Mouse (Mus musculus) midbrain, embryonic 15.5 days (tissue): Measurements from ENCODE around the gene Cd22. TPM values are rescaled to one million over a fixed set of nuclear protein-coding genes. Genes with fewer than 3 reads are reported as not detected.
"Not testable (repeated sequence)": the region's sequence is repeated elsewhere in the genome, so short reads cannot be mapped to it uniquely, and the experiment has no call there.

Experiments
- ATAC-seq: fragments of 200-750 bp; cut with Nextera tagmentation; replicated peaks from 2 replicates; pipeline ENCODE4 v1.8.0; 2017; ENCODE audit warnings: moderate TSS enrichment
- H3K27ac ChIP-seq: fragments of 300-500 bp; sonication (generic); 2 replicates; pipeline ENCODE4 v1.5.1; 2015; ENCODE audit warnings: mild to moderate bottlenecking, inconsistent platforms
- H3K27me3 ChIP-seq: fragments of 300-500 bp; sonication (generic); replicated peaks from 2 replicates; pipeline ENCODE4 v1.6.1; 2015; ENCODE audit warnings: inconsistent platforms
- H3K36me3 ChIP-seq: fragments of 300-500 bp; sonication (generic); replicated peaks from 2 replicates; pipeline ENCODE4 v1.6.1; 2015; ENCODE audit warnings: inconsistent platforms
- H3K4me1 ChIP-seq: fragments of 300-500 bp; sonication (generic); 2 replicates; pipeline ENCODE4 v1.6.1; 2015; ENCODE audit warnings: inconsistent platforms
- H3K4me2 ChIP-seq: fragments of 300-500 bp; sonication (generic); 2 replicates; pipeline ENCODE4 v1.6.1; 2015; ENCODE audit warnings: inconsistent platforms, mild to moderate bottlenecking, moderate library complexity
- H3K4me3 ChIP-seq: fragments of 300-500 bp; sonication (generic); 2 replicates; pipeline ENCODE4 v1.5.1; 2015; ENCODE audit warnings: mild to moderate bottlenecking, inconsistent platforms
- H3K9ac ChIP-seq: fragments of 300-500 bp; sonication (generic); 2 replicates; pipeline ENCODE4 v1.6.1; 2015; ENCODE audit warnings: mild to moderate bottlenecking, inconsistent platforms
- H3K9me3 ChIP-seq: fragments of 300-500 bp; sonication (generic); 2 replicates; pipeline ENCODE4 v1.6.1; 2016; ENCODE audit warnings: inconsistent platforms
- WGBS: fragments of 180-500 bp; shearing (Covaris S2); methylation state at CpG from one replicate; pipeline ENCODE4 v1.1.7; 2015; ENCODE audit warnings: mixed read lengths; 5-methylcytosine and 5-hydroxymethylcytosine counted together
- polyA plus RNA-seq: library from polyadenylated mRNA; unstranded; fragments of >200 nt; fragmentation: Nextera tagmentation; extraction: Ambion mirVana; gene quantifications from 2 replicates; pipeline ENCODE4 v1.2.1, GENCODE M21; 2015

Gene Cd22
- polyA plus RNA-seq, result not detected in 2 replicates

DNA sequence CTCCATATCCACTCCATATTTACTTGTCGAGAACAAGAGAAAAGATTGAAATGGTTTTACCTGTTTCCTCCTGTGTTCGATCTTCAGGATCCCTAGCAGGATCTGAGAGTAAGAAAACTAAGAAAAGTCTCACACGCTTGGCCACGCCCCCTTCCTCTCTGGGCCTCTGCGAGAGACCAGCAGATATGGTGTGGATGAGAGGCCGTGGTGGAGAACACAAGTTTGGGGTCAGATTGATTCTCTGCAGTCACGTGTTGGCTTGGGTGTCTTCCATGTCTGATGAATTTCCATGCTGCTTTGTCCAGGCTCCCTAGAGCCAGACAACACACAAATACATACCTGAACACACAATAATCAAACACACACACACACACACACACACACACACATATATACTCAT lies at the start of gene Cd22:
Cd22 (minus strand) TSS at position 167 of the 400 bp plus-strand sequence.
- Histone ChIP-seq H3K27ac (no peak within 1 kb of the TSS), H3K9ac (no peak within 1 kb of the TSS), H3K9me3 (no peaks in the 10 kb centered on the region), H3K36me3 (no peaks in the 10 kb centered on the region), H3K4me2 (no peak within 1 kb of the TSS), H3K4me3 (no peak within 1 kb of the TSS), H3K4me1 (no peaks in the 10 kb centered on the region), H3K27me3 (no peaks in the 10 kb centered on the region)
- WGBS, result 74% methylated on average over 7 of the region's 7 CpGs
- ATAC-seq, result no peak

DNA sequence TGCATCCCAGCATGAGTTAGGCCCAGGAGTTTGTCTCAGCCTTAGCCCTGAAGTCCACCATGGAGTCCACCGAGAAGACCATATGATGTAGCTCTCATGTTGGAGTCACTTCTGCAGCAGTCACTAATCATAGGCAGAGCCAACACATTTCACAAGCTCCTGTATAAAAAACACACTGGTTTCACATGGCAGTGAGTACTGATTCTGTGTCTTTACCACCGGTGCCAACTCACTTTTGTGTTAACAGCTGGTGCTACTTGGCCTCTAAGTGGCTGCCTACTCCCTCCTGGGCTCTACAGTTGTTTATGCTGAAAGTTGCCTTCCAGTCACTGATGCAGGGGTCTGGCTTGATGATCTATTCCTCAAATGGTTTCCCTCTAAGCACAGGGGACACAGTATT lies 44.4 kb upstream of the Cd22 start, which contains the start of gene Hamp2:
Hamp2 (minus strand) TSS at position 101 of the 400 bp plus-strand sequence.
- H3K4me3 ChIP-seq, H3K4me1 ChIP-seq, H3K27ac ChIP-seq, H3K4me2 ChIP-seq, H3K9ac ChIP-seq, H3K9me3 ChIP-seq, H3K36me3 ChIP-seq, H3K27me3 ChIP-seq, ATAC-seq: not testable (repeated sequence)
- WGBS, result 74% methylated on average over 2 of the region's 2 CpGs

DNA sequence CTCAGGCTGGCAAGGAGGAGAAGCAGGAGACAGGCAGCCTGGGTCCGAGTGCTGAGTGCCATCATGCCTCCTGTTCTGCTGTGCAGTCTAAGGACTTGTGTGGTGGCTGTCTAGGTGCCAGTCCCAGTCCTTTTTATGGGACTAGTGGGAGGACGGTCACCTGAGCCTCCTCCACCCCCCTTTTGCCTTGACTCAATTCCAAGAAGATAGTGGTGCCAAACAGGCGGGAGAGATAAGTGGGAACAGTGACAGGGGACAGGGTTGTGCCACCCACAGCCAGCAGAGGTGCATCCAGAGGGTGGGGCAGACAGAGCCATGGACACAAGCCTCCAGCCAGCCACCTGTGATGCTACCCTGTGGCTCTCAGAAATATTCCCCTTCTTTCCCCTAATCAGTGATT lies 43.9 kb upstream of the Cd22 start:
- Histone ChIP-seq H3K27me3 (no peaks in the 10 kb centered on the region), H3K4me3 (no peak overlapping the region), H3K4me2 (no peak overlapping the region), H3K36me3 (no peaks in the 10 kb centered on the region), H3K4me1 (no peaks in the 10 kb centered on the region), H3K9me3 (no peaks in the 10 kb centered on the region), H3K27ac (no peak overlapping the region), H3K9ac (no peak overlapping the region)
- WGBS, result 58% methylated on average over 3 of the region's 3 CpGs
- no peak for ATAC-seq

DNA sequence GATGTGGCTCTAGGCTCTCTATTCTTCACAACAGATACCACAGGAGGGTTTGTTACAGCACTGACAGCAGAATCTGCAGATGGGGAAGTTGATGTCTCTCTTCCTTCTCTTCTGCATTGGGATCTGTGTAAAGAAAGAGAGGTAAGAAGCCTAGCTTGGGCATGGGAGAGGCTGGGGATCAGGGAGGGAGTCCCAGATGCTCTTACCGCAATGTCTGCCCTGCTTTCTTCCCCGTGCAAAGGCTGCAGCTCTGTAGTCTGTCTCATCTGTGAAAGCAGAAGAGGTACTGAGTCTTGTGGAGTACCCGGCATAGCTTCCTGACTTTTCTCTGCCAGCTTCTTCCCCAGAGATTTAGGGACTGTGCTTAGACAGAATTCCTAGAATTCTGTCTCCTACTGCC lies 42.3 kb upstream of the Cd22 start:
- WGBS, result 56% methylated on average over 3 of the region's 3 CpGs
- not testable (repeated sequence) for H3K4me2 ChIP-seq, H3K27me3 ChIP-seq, H3K9ac ChIP-seq, ATAC-seq, H3K9me3 ChIP-seq, H3K27ac ChIP-seq, H3K4me3 ChIP-seq, H3K4me1 ChIP-seq, H3K36me3 ChIP-seq

DNA sequence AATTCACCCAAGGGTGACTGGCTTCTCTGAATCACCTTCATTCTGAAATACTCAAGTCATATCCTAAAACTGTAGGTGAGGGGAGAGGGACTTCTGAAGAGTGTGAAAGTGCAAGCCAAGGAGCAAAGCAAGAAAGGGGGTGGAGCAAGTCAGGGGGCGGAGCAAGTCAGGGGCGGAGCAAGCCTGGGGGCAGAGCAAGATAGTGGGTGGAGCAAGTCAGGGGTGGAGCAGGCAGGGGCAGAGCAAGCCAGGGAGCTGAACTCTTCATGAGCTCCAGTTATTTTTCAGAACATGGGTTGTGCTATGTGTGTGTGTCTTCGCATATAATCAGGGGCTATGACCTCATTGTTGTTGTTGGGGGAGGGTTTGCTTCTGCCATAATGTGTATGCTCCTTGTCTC lies 40.1 kb upstream of the Cd22 start:
- H3K4me2 ChIP-seq, result no peak overlapping the region
- H3K9ac ChIP-seq, result no peak overlapping the region
- H3K9me3 ChIP-seq, result no peaks in the 10 kb centered on the region
- H3K27me3 ChIP-seq, result no peaks in the 10 kb centered on the region
- no peak overlapping the region for H3K4me3 ChIP-seq
- no peak for ATAC-seq
- no peaks in the 10 kb centered on the region; the same call in 1 of the 2 replicates for H3K4me1 ChIP-seq
- 77% methylated on average over 3 of the region's 3 CpGs for WGBS
- no peak overlapping the region for H3K27ac ChIP-seq
- H3K36me3 ChIP-seq, result no peaks in the 10 kb centered on the region

DNA sequence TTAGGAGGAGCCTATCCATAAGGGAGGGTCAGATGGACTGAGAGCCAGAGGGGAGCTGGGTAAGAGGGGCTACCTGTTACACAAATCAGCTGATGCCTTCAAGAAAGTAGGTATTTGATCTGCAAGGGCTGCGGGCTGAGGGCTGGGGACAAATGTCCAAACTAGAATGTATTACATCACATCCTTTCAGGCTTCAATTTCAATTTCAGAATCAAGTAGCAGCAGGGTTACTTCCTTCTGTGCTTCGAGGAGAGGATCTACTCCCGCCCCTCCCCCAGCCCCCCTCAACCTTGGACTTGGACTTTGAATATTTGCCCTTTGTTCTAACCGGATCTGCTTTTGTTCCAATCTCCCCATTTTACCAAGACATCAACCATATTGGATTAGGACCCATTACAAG lies 37.1 kb upstream of the Cd22 start:
- no peaks in the 10 kb centered on the region; the same call in 1 of the 2 replicates for H3K4me1 ChIP-seq
- no peak for ATAC-seq
- H3K4me2 ChIP-seq, result no peak overlapping the region
- no peaks in the 10 kb centered on the region for H3K9me3 ChIP-seq
- H3K27me3 ChIP-seq, result no peaks in the 10 kb centered on the region
- no peak overlapping the region for H3K9ac ChIP-seq
- H3K36me3 ChIP-seq, result no peaks in the 10 kb centered on the region
- WGBS, result 53% methylated on average over 4 of the region's 4 CpGs
- no peak overlapping the region for H3K4me3 ChIP-seq
- no peak overlapping the region for H3K27ac ChIP-seq

DNA sequence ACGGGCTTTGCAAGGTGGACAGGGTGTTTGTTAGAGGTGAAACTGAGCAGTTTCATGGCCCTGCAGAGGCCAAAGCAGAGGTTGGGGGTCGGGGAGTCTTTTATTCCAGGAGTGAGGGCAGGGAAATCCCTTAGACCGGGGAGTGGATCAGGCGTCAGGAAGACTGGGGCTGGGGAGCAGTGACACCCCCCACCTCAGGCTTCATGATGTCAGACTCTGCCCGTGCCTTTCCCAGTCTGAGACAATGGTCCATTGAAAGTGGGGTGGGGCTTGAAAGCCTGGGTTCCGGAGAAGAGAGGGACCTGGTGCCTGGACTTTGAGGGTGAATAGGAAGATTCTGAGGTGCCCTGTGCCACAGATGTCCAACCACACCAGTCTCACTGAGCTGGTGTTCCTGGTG lies 36.6 kb upstream of the Cd22 start:
- H3K9me3 ChIP-seq, result no peaks in the 10 kb centered on the region
- no peak overlapping the region for H3K27ac ChIP-seq
- WGBS, result 26% methylated on average over 6 of the region's 6 CpGs
- H3K27me3 ChIP-seq, result no peaks in the 10 kb centered on the region
- H3K4me3 ChIP-seq, result no peak overlapping the region
- H3K4me1 ChIP-seq, result no peaks in the 10 kb centered on the region; the same call in 1 of the 2 replicates
- no peaks in the 10 kb centered on the region for H3K36me3 ChIP-seq
- H3K4me2 ChIP-seq, result no peak overlapping the region
- no peak for ATAC-seq
- H3K9ac ChIP-seq, result no peak overlapping the region

DNA sequence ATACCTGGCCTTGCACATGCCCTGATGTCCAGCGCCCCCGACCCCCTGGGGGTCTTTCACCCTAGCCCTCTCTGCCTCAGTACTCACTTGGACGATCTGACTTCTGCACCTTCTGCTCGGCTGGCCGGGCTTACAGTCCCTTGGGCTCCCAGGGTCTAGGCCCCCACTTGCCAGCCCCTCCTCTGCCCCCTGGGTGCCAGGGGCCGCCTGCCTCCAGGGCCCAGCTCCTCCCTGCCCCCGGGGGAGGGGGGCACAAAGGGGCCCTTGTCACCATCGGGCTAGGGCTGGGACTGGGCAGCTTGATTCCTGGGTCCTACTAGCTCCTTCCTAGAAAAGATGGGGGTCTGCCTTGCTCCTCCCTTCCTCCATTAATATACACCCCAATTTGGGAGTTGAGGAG lies 34.6 kb upstream of the Cd22 start, which contains the start of gene Mag:
Mag (minus strand) TSS at position 142 of the 400 bp plus-strand sequence.
- no peaks in the 10 kb centered on the region for H3K36me3 ChIP-seq
- H3K27me3 ChIP-seq, result no peaks in the 10 kb centered on the region
- 76% methylated on average over 8 of the region's 8 CpGs for WGBS
- H3K4me1 ChIP-seq, result no peaks in the 10 kb centered on the region; the same call in 1 of the 2 replicates
- no peak within 1 kb of the TSS for H3K9ac ChIP-seq
- no peak within 1 kb of the TSS for H3K4me3 ChIP-seq
- ATAC-seq, result no peak
- H3K9me3 ChIP-seq, result no peaks in the 10 kb centered on the region
- no peak within 1 kb of the TSS for H3K4me2 ChIP-seq
- H3K27ac ChIP-seq, result no peak within 1 kb of the TSS

DNA sequence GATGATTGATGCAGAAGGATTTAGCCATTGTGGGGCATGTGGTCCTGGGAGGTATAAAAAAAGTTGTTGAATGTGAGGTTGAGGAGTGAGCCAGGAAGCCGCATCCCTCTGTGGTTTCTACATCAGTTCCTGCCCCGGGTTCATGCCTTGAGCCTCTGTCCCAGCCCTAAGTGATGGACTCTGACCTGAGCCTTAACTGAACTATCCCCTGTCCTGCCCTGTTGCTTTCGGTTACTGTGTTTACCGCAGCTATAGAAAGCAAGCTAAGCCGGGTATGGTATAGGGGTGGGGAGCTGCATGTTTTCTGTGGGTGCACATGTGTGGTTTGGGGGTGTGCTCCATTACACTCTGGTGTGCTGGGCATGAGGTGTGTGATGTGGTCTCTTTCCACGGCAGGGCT lies 29.6 kb upstream of the Cd22 start:
- no peaks in the 10 kb centered on the region for H3K9me3 ChIP-seq
- WGBS, result 81% methylated on average over 6 of the region's 6 CpGs
- H3K36me3 ChIP-seq, result no peaks in the 10 kb centered on the region
- peaks cover 11% of the 10 kb centered on the region for H3K4me1 ChIP-seq
- no peak overlapping the region for H3K9ac ChIP-seq
- H3K4me3 ChIP-seq, result no peak overlapping the region
- H3K27ac ChIP-seq, result no peak overlapping the region
- no peak for ATAC-seq
- H3K27me3 ChIP-seq, result peaks cover 4% of the 10 kb centered on the region
- no peak overlapping the region for H3K4me2 ChIP-seq

DNA sequence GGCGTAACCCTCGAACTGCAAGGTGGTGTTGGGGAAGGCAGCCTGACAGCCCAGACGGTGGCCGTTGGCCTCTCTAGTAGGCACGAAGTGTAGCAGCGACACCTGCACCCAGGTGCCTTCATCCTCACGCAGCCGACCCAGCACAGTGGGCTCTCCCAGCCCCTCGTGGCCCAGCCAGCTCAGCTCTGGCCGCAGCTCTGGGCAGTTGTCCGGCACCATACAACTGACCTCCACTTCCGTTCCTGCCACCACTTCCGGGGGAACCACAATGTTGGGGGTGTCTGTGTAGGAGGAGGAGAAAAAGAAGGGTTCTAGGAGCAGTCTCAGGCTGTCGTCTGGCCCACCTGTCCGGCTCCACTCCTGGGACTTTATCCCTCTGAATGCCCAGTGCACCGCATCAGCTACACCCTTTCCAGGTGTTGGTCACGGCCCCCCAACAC lies 28.9 kb upstream of the Cd22 start:
- Histone ChIP-seq H3K4me1 (peaks cover 11% of the 10 kb centered on the region), H3K4me2 (peak overlapping the region; percentile 61), H3K27me3 (peaks cover 4% of the 10 kb centered on the region), H3K27ac (no peak overlapping the region), H3K4me3 (peak overlapping the region; percentile 27), H3K36me3 (no peaks in the 10 kb centered on the region), H3K9ac (no peak overlapping the region), H3K9me3 (no peaks in the 10 kb centered on the region)
- WGBS, result 24% methylated on average over 16 of the region's 17 CpGs
- peak; percentile 11; the same call in 1 of the 2 replicates for ATAC-seq

DNA sequence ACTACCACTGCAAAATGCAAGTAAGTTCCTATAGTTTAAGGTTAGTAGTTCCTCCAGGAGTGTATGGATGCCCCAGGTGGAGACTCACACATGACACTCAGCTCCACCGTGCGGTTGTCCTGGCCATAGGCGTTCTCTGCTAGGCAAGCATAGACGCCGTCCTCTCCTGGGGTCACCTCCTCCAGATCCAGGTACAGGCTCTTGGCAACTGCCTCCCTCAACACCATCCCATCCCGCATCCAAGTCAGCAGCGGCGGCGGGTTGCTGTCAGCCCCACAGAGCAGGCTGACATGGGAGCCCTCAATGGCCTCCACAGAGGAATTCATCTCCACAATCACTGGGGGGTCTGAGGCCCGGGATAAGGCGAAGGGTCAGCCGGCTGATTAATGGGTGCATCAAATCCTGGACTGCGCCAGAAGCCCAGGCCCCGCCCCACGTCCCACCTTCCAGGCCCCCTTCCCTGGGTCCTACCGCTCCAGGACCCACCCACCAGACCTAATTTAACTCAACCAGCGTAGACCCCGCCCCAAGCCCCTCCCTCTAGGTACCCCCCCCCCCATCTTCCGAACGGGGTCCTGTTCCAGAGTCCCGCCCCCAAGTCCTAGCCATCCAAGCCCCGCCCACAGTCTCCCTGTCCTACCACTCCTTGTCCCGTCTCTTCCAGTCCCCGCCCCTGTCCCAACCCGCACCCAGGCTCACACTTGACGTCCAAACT lies 28.3 kb upstream of the Cd22 start:
- Histone ChIP-seq H3K27ac (no peak overlapping the region), H3K27me3 (peaks cover 4% of the 10 kb centered on the region), H3K9ac (peak overlapping the region; percentile 32), H3K36me3 (no peaks in the 10 kb centered on the region), H3K4me3 (peak overlapping the region; percentile 27), H3K9me3 (no peaks in the 10 kb centered on the region), H3K4me2 (peak overlapping the region; percentile 61), H3K4me1 (peaks cover 11% of the 10 kb centered on the region)
- peak; percentile 45 for ATAC-seq
- 2% methylated on average over 24 of the region's 26 CpGs for WGBS

DNA sequence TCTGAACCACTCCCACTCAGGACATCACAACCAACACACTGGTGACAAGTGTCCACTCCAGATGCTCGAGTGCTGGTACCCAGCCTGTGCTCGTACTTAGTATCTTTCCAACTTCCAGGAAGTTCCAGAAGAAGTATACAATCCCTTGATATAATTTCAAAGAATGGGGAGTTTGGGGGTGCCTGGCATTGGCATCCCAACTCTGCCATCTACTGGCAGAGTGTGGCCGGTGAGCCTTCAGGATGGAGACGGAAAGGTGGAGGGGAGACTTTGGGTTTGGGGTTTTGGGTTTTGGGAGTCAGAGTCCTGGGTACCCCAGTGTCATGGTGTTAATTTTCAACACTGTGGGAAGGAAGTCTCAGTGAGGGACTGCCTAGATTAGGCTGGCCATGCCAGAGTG lies 23.9 kb upstream of the Cd22 start:
- 57% methylated on average over 4 of the region's 4 CpGs for WGBS
- Histone ChIP-seq H3K27me3 (peaks cover 4% of the 10 kb centered on the region), H3K27ac (no peak overlapping the region), H3K4me3 (no peak overlapping the region), H3K4me1 (peaks cover 11% of the 10 kb centered on the region), H3K36me3 (no peaks in the 10 kb centered on the region), H3K9ac (no peak overlapping the region), H3K4me2 (no peak overlapping the region), H3K9me3 (no peaks in the 10 kb centered on the region)
- no peak for ATAC-seq

DNA sequence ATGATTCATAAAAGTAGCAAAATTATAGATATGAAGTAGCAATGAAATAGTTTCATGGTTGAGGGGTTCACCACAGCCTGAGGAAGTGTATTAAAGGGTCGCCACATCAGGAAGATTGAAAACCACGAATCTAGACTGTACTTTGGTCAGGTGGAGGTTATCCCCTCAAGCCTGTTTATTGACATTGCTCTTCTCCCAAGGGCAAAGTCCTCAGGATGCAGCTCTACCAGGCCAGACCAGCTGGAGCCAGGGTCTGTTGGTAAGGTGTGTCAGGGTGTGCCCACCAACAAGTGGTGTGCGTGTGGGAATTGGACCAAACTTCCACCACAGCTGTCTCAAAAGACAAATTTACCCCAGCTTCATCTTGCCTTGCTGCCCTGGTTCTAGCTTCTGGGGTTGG lies 15.1 kb upstream of the Cd22 start:
- no peaks in the 10 kb centered on the region for H3K9me3 ChIP-seq
- H3K27me3 ChIP-seq, result no peaks in the 10 kb centered on the region
- ATAC-seq, result no peak
- H3K36me3 ChIP-seq, result no peaks in the 10 kb centered on the region
- no peak overlapping the region for H3K9ac ChIP-seq
- WGBS, result 95% methylated on average over 3 of the region's 3 CpGs
- H3K4me2 ChIP-seq, result no peak overlapping the region
- no peak overlapping the region for H3K4me3 ChIP-seq
- H3K4me1 ChIP-seq, result no peaks in the 10 kb centered on the region
- no peak overlapping the region for H3K27ac ChIP-seq
